Mouse (Mus musculus): ENCODE measurements at regions not wholly inside any gene's neighbourhood (a gene's known extent, or its start where the extent isn't known, plus 50 kb on each side); places are given as distances from the start of the nearest gene placed in this dataset.

DNA sequence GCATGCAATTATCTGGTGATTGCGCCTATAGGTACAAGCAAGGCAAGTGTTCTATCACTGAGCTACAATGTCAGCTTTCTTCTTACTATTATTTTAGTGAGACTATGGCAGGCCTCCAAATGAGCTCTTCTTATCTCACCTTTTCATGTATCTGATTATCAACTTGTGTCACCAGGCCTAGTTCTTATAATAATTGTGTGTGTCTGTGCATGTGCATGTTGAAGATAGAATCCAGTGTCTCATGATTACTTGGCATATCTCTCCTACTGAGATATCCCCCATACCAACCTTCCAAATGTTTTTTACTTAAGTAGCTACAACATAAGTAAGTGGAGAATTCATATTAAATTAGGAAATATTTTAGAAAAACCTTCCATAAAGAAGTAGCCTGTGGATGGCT is 266.2 kb upstream of the Xrcc4 start:
- Histone ChIP-seq H3K27ac (no peak overlapping the region), H3K4me3 (no peak overlapping the region), H3K27me3 (no peaks in the 10 kb centered on the region), H3K4me2 (replicated peaks) (no peak overlapping the region), H3K9me3 (replicated peaks) (no peaks in the 10 kb centered on the region), H3K36me3 (no peaks in the 10 kb centered on the region), H3K9ac (no peak overlapping the region), H3K4me1 (no peaks in the 10 kb centered on the region)
- WGBS: 91% methylated on average over 1 of the region's 1 CpGs
- ATAC-seq (ENCODE audit: low FRiP score): no peak

DNA sequence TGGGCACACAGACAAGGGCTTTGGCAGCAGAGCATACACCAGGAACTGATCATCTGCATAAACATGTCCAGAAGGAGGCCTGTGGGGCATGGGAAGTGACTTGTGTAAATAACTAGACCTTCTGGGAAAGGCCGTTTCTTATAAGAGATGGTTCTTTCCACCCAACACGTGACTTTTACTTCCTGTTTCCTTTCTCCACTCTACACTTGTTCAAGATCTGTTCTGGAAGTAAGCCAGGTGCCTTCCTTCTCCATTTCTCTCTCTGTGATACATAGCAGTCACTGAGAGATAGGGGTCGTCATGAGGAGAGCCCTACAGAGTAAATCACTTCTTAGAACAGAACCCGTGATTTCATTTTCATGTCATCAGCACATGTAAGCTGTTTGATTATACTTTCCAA is 253.4 kb upstream of the Xrcc4 start:
- no peak overlapping the region for H3K4me3 ChIP-seq
- no peak overlapping the region for H3K9ac ChIP-seq
- no peak overlapping the region for H3K27ac ChIP-seq
- no peaks in the 10 kb centered on the region for H3K36me3 ChIP-seq
- no peak overlapping the region for H3K4me2 ChIP-seq (replicated peaks)
- no peaks in the 10 kb centered on the region for H3K27me3 ChIP-seq
- H3K4me1 ChIP-seq: no peaks in the 10 kb centered on the region
- H3K9me3 ChIP-seq (replicated peaks): no peaks in the 10 kb centered on the region
- no peak for ATAC-seq (ENCODE audit: low FRiP score)
- 72% methylated on average over 4 of the region's 4 CpGs for WGBS

GRCm38 (mm10) chr13:90341597-90342212 is 252.3 kb upstream of the Xrcc4 start:
- no peaks in the 10 kb centered on the region for H3K36me3 ChIP-seq

GRCm38 (mm10) chr13:90340647-90341160 is 251.3 kb upstream of the Xrcc4 start:
- H3K4me3 ChIP-seq: no peak overlapping the region
- H3K4me2 ChIP-seq (replicated peaks): no peak overlapping the region
- no peaks in the 10 kb centered on the region for H3K4me1 ChIP-seq
- no peak overlapping the region for H3K27ac ChIP-seq
- H3K9me3 ChIP-seq (replicated peaks): no peaks in the 10 kb centered on the region
- no peak for ATAC-seq (ENCODE audit: low FRiP score)
- H3K27me3 ChIP-seq: no peaks in the 10 kb centered on the region
- H3K36me3 ChIP-seq: no peaks in the 10 kb centered on the region
- no peak overlapping the region for H3K9ac ChIP-seq
- 56% methylated on average over 2 of the region's 2 CpGs for WGBS

More at GRCm38 (mm10) chr13:90341597-90342212, 252.3 kb upstream of the Xrcc4 start:
- Histone ChIP-seq H3K27me3 (no peaks in the 10 kb centered on the region), H3K9ac (no peak overlapping the region), H3K27ac (no peak overlapping the region), H3K4me1 (no peaks in the 10 kb centered on the region), H3K9me3 (replicated peaks) (no peaks in the 10 kb centered on the region), H3K4me3 (no peak overlapping the region), H3K4me2 (replicated peaks) (no peak overlapping the region)
- 80% methylated on average over 8 of the region's 8 CpGs for WGBS
- ATAC-seq (ENCODE audit: low FRiP score): no peak

- Histone ChIP-seq H3K36me3 (no peaks in the 10 kb centered on the region), H3K27ac (no peak overlapping the region), H3K4me3 (no peak overlapping the region), H3K27me3 (no peaks in the 10 kb centered on the region), H3K4me2 (replicated peaks) (no peak overlapping the region), H3K9me3 (replicated peaks) (no peaks in the 10 kb centered on the region), H3K4me1 (no peaks in the 10 kb centered on the region), H3K9ac (no peak overlapping the region)
- no peak for ATAC-seq (ENCODE audit: low FRiP score)
- WGBS: 88% methylated on average over 1 of the region's 1 CpGs
Measured at GRCm38 (mm10) chr13:90337591-90337990, 248.2 kb upstream of the Xrcc4 start.

GRCm38 (mm10) chr13:90335741-90336037 is 246.3 kb upstream of the Xrcc4 start:
- Histone ChIP-seq H3K4me1 (no peaks in the 10 kb centered on the region), H3K4me3 (no peak overlapping the region), H3K27me3 (no peaks in the 10 kb centered on the region), H3K36me3 (no peaks in the 10 kb centered on the region), H3K4me2 (replicated peaks) (no peak overlapping the region), H3K9ac (no peak overlapping the region), H3K9me3 (replicated peaks) (no peaks in the 10 kb centered on the region), H3K27ac (no peak overlapping the region)
- no peak for ATAC-seq (ENCODE audit: low FRiP score)
- 67% methylated on average over 3 of the region's 3 CpGs for WGBS

DNA sequence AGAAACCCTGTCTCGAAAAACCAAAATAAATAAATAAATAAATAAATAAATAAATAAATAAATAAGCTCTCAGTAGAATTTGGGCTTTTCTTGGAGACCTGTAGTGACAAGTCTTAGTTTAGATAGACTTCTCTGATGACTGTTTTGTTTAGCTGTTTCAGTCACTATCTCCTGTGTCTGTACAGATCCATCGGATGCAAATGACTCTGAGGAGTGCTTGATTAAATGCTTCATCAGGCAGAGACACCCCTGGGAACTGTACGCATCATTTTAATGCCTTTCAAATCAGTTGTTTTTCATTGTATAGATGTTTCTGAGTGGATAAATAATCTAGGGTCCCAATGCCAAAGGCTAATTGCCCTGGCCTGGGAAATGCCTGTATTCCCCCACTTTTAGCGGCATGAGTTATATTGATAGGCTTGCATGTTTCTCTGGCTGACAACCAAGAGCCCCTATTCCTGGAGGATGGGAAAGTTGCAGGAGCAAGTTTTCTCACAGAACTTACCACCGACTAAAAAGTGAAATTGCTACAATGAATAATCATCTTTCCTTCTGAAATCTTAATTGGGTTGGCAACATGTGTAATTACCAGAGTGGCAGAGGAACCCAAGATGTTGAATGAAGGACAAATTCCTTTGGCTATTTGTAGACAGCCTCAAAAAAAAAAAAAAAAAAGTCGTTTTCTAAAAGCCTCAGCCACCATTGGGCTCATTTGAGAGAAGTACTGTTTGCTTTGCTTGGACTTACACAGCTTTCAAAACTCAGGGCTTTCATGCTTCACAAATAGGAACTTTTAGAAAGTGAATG is 245.7 kb upstream of the Xrcc4 start:
- Histone ChIP-seq H3K9me3 (replicated peaks) (no peaks in the 10 kb centered on the region), H3K4me1 (no peaks in the 10 kb centered on the region), H3K36me3 (no peaks in the 10 kb centered on the region), H3K4me3 (no peak overlapping the region), H3K4me2 (replicated peaks) (no peak overlapping the region), H3K27me3 (no peaks in the 10 kb centered on the region), H3K9ac (no peak overlapping the region), H3K27ac (no peak overlapping the region)
- no peak; the same call in 1 of the 2 replicates for ATAC-seq (ENCODE audit: low FRiP score)
- 64% methylated on average over 6 of the region's 6 CpGs for WGBS

- H3K4me2 ChIP-seq (replicated peaks): no peak overlapping the region
- H3K36me3 ChIP-seq: no peaks in the 10 kb centered on the region
- H3K4me3 ChIP-seq: no peak overlapping the region
- no peak overlapping the region for H3K9ac ChIP-seq
- no peaks in the 10 kb centered on the region for H3K4me1 ChIP-seq
- ATAC-seq (ENCODE audit: low FRiP score): no peak
- no peak overlapping the region for H3K27ac ChIP-seq
- H3K27me3 ChIP-seq: no peaks in the 10 kb centered on the region
- no peaks in the 10 kb centered on the region for H3K9me3 ChIP-seq (replicated peaks)
Measured at GRCm38 (mm10) chr13:90334286-90334685, 244.9 kb upstream of the Xrcc4 start.

GRCm38 (mm10) chr13:90325226-90325625 is 235.8 kb upstream of the Xrcc4 start:
- no peak overlapping the region for H3K9ac ChIP-seq
- H3K27ac ChIP-seq: no peak overlapping the region
- no peaks in the 10 kb centered on the region for H3K4me1 ChIP-seq
- no peak for ATAC-seq (ENCODE audit: low FRiP score)
- H3K36me3 ChIP-seq: no peaks in the 10 kb centered on the region
- no peaks in the 10 kb centered on the region for H3K9me3 ChIP-seq (replicated peaks)
- whole genome bisulfite sequencing: 81% methylated on average over 3 of the region's 3 CpGs
- H3K4me3 ChIP-seq: no peak overlapping the region
- no peak overlapping the region for H3K4me2 ChIP-seq (replicated peaks)
- no peaks in the 10 kb centered on the region for H3K27me3 ChIP-seq

- Histone ChIP-seq H3K9ac (no peak overlapping the region), H3K9me3 (replicated peaks) (no peaks in the 10 kb centered on the region), H3K4me2 (replicated peaks) (no peak overlapping the region), H3K36me3 (no peaks in the 10 kb centered on the region), H3K27ac (no peak overlapping the region), H3K4me3 (no peak overlapping the region), H3K4me1 (no peaks in the 10 kb centered on the region), H3K27me3 (no peaks in the 10 kb centered on the region)
- no peak for ATAC-seq (ENCODE audit: low FRiP score)
- WGBS: 90% methylated on average over 9 of the region's 9 CpGs
Measured at GRCm38 (mm10) chr13:90313209-90313978, 224.0 kb upstream of the Xrcc4 start.

GRCm38 (mm10) chr13:90310482-90310881 is 221.1 kb upstream of the Xrcc4 start:
- Histone ChIP-seq H3K4me3 (no peak overlapping the region), H3K9me3 (replicated peaks) (no peaks in the 10 kb centered on the region), H3K36me3 (no peaks in the 10 kb centered on the region), H3K4me1 (no peaks in the 10 kb centered on the region), H3K27me3 (no peaks in the 10 kb centered on the region), H3K9ac (no peak overlapping the region), H3K4me2 (replicated peaks) (no peak overlapping the region), H3K27ac (no peak overlapping the region)
- ATAC-seq (ENCODE audit: low FRiP score): no peak

DNA sequence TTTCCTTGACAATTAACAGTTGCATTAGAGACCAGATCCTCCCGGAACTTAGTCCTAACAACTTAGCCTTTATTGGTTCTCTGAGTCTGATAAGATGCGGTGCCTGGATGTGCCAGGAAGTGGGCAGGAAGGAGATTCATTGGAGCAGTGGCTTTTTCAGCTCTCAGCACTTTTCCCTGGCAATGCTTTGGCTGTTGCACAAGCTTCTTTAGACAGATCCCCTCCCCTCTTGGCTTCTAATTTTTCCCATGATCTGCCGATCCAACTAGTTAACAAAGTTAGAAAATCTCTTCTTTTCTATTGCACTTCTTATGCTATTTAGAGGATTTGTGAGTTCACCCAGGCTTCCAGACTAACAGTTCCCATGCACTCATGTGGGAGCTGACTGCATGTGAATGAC is 211.1 kb upstream of the Xrcc4 start:
- H3K36me3 ChIP-seq: no peaks in the 10 kb centered on the region

More for the DNA sequence above, 211.1 kb upstream of the Xrcc4 start:
- H3K27me3 ChIP-seq: no peaks in the 10 kb centered on the region
- no peak overlapping the region for H3K27ac ChIP-seq
- H3K4me1 ChIP-seq: no peaks in the 10 kb centered on the region
- no peak for ATAC-seq (ENCODE audit: low FRiP score)
- WGBS: 92% methylated on average over 3 of the region's 3 CpGs
- no peak overlapping the region for H3K4me2 ChIP-seq (replicated peaks)
- H3K4me3 ChIP-seq: no peak overlapping the region
- H3K9ac ChIP-seq: no peak overlapping the region
- no peaks in the 10 kb centered on the region for H3K9me3 ChIP-seq (replicated peaks)

Data from hindbrain, embryonic 12.5 days (tissue).